Mouse (Mus musculus) MEL (cell line): ENCODE data around the gene Fam81b. TPM values are rescaled to one million over a fixed set of nuclear protein-coding genes. Genes with fewer than 3 reads are reported as not detected.

ENCODE experiments used
- DNase-seq: peaks from one replicate; pipeline ENCODE4 v3.0.0; 2011; ENCODE audit warnings: low read depth, low spot score
- H3K27ac ChIP-seq: 2 replicates; pipeline ENCODE4 v1.5.1; 2012; ENCODE audit warnings: low read depth, mild to moderate bottlenecking, control low read depth, low read length, moderate library complexity; ENCODE audit not compliant: control insufficient read depth
- H3K27me3 ChIP-seq, 2 experiments: fragments of 150-350 bp in 1 of 2; sonication (generic) in 1 of 2; 2 replicates each; pipeline ENCODE4 v1.6.1; 2012; ENCODE audit warnings: low read length in 2 of 2, mild to moderate bottlenecking in 2 of 2, improper control_type of control experiment in 1 of 2, moderate library complexity in 1 of 2; ENCODE audit not compliant: insufficient read depth in 2 of 2, control insufficient read depth in 1 of 2
- H3K36me3 ChIP-seq, 2 experiments: 2 replicates each; pipeline ENCODE4 v1.6.1; 2012 to 2014; ENCODE audit warnings: low read length in 2 of 2, improper control_type of control experiment in 1 of 2, inconsistent platforms in 1 of 2, mild to moderate bottlenecking in 1 of 2; ENCODE audit not compliant: insufficient read depth in 2 of 2, control insufficient read depth in 1 of 2
- H3K4me1 ChIP-seq, 2 experiments: fragments of 150-350 bp in 1 of 2; sonication (generic) in 1 of 2; 2 replicates each; pipeline ENCODE4 v1.6.1; 2012; ENCODE audit warnings: low read length in 2 of 2, improper control_type of control experiment in 1 of 2, mild to moderate bottlenecking in 1 of 2; ENCODE audit not compliant: insufficient read depth in 2 of 2, control insufficient read depth in 1 of 2
- H3K4me3 ChIP-seq, 2 experiments: fragments of 150-350 bp in 1 of 2; sonication (generic) in 1 of 2; 2 replicates each; pipeline ENCODE4 v1.5.1; 2012; ENCODE audit warnings: low read depth in 2 of 2, low read length in 2 of 2, mild to moderate bottlenecking in 2 of 2, moderate library complexity in 2 of 2, control low read depth in 1 of 2, improper control_type of control experiment in 1 of 2; ENCODE audit not compliant: control insufficient read depth in 1 of 2, insufficient read depth in 1 of 2
- H3K79me2 ChIP-seq: 2 replicates; pipeline ENCODE4 v1.6.1; 2012; ENCODE audit warnings: mild to moderate bottlenecking, low read length, moderate library complexity; ENCODE audit not compliant: control insufficient read depth, poor library complexity, insufficient read depth
- H3K9ac ChIP-seq: 2 replicates; pipeline ENCODE4 v1.6.1; 2012; ENCODE audit warnings: low read depth, mild to moderate bottlenecking, control low read depth, low read length, moderate library complexity; ENCODE audit not compliant: control insufficient read depth, poor library complexity, severe bottlenecking
- H3K9me3 ChIP-seq: fragments of 150-350 bp; sonication (generic); replicated peaks from 2 replicates; pipeline ENCODE4 v1.6.1; 2012; ENCODE audit warnings: mild to moderate bottlenecking, low read length, improper control_type of control experiment, moderate library complexity; ENCODE audit not compliant: insufficient read depth
- CHD1 ChIP-seq: IDR thresholded peaks from 2 replicates; pipeline ENCODE4 v1.6.1; 2012; ENCODE audit warnings: low read depth, mild to moderate bottlenecking, inconsistent platforms, low read length, improper control_type of control experiment
- CTCF ChIP-seq, 3 experiments: IDR thresholded peaks in 2 of 3; conservative IDR thresholded peaks in 1 of 3; 2 replicates each; pipeline ENCODE4 v1.5.1; 2011 to 2012; ENCODE audit warnings: low read length in 3 of 3, low read depth in 2 of 3, mild to moderate bottlenecking in 2 of 3, improper control_type of control experiment in 1 of 3, inconsistent platforms in 1 of 3, mixed read lengths in 1 of 3, moderate library complexity in 1 of 3; ENCODE audit not compliant: control insufficient read depth in 1 of 3, insufficient read depth in 1 of 3, poor library complexity in 1 of 3, severe bottlenecking in 1 of 3
- ELF1 ChIP-seq: IDR thresholded peaks from 2 replicates; pipeline ENCODE4 v1.6.1; 2014; ENCODE audit warnings: low read depth, mild to moderate bottlenecking, inconsistent platforms, low read length, improper control_type of control experiment, moderate library complexity
- GATA1 ChIP-seq: IDR thresholded peaks from 2 replicates; pipeline ENCODE4 v1.6.1; 2011; ENCODE audit warnings: low read depth, low read length, improper control_type of control experiment
- HCFC1 ChIP-seq: IDR thresholded peaks from 2 replicates; pipeline ENCODE4 v1.6.1; 2012; ENCODE audit warnings: low read depth, mild to moderate bottlenecking, inconsistent platforms, low read length, improper control_type of control experiment, moderate library complexity
- JUND ChIP-seq: IDR thresholded peaks from 2 replicates; pipeline ENCODE4 v1.6.1; 2011; ENCODE audit warnings: low read depth, mild to moderate bottlenecking, improper control_type of control experiment, low read length
- KAT2A ChIP-seq: conservative IDR thresholded peaks from 2 replicates; pipeline ENCODE4 v1.6.1; 2012; ENCODE audit warnings: low read depth, low read length, improper control_type of control experiment, inconsistent platforms
- MAFK ChIP-seq: IDR thresholded peaks from 2 replicates; pipeline ENCODE4 v1.6.1; 2011; ENCODE audit warnings: low read depth, mild to moderate bottlenecking, low read length, improper control_type of control experiment, borderline replicate concordance
- MEF2A ChIP-seq: IDR thresholded peaks from 2 replicates; pipeline ENCODE4 v1.6.1; 2014; ENCODE audit warnings: low read depth, mild to moderate bottlenecking, inconsistent platforms, low read length, improper control_type of control experiment; ENCODE audit not compliant: poor library complexity, insufficient replicate concordance, severe bottlenecking; ENCODE audit errors: extremely low read depth
- MXI1 ChIP-seq: IDR thresholded peaks from 2 replicates; pipeline ENCODE4 v1.6.1; 2011; ENCODE audit warnings: mild to moderate bottlenecking, low read depth, low read length, improper control_type of control experiment
- POLR2A ChIP-seq, 2 experiments: IDR thresholded peaks; 2 replicates each; pipeline ENCODE4 v1.6.1; 2011 to 2012; ENCODE audit warnings: low read length in 2 of 2, mild to moderate bottlenecking in 2 of 2, control low read depth in 1 of 2, improper control_type of control experiment in 1 of 2, low read depth in 1 of 2, moderate library complexity in 1 of 2; ENCODE audit not compliant: control insufficient read depth in 1 of 2, insufficient read depth in 1 of 2, poor library complexity in 1 of 2
- POLR2AphosphoS5 ChIP-seq: IDR thresholded peaks from 2 replicates; pipeline ENCODE4 v1.6.1; 2012; ENCODE audit warnings: low read depth, borderline replicate concordance, mild to moderate bottlenecking, inconsistent platforms, low read length, moderate library complexity, mixed read lengths
- RCOR1 ChIP-seq: IDR thresholded peaks from 2 replicates; pipeline ENCODE4 v1.6.1; 2012; ENCODE audit warnings: low read depth, mild to moderate bottlenecking, inconsistent platforms, low read length, improper control_type of control experiment
- SIN3A ChIP-seq: IDR thresholded peaks from 2 replicates; pipeline ENCODE4 v1.6.1; 2012; ENCODE audit warnings: low read length, improper control_type of control experiment, inconsistent platforms
- SMC3 ChIP-seq: IDR thresholded peaks from 2 replicates; pipeline ENCODE4 v1.6.1; 2011; ENCODE audit warnings: low read depth, low read length, improper control_type of control experiment
- TCF12 ChIP-seq: IDR thresholded peaks from 2 replicates; pipeline ENCODE4 v1.6.1; 2014; ENCODE audit warnings: low read depth, mild to moderate bottlenecking, inconsistent platforms, low read length, improper control_type of control experiment, moderate library complexity
- UBTF ChIP-seq: IDR thresholded peaks from 2 replicates; pipeline ENCODE4 v1.6.1; 2012; ENCODE audit warnings: low read depth, mild to moderate bottlenecking, inconsistent platforms, low read length, improper control_type of control experiment, moderate library complexity, borderline replicate concordance; ENCODE audit not compliant: insufficient read depth
- ZKSCAN1 ChIP-seq: IDR thresholded peaks from 2 replicates; pipeline ENCODE4 v1.6.1; 2012; ENCODE audit warnings: low read depth, mild to moderate bottlenecking, inconsistent platforms, low read length, improper control_type of control experiment, moderate library complexity
- ZNF384 ChIP-seq: IDR thresholded peaks from 2 replicates; pipeline ENCODE4 v1.6.1; 2012; ENCODE audit warnings: low read depth, mild to moderate bottlenecking, inconsistent platforms, low read length, improper control_type of control experiment
- polyA plus RNA-seq, 2 experiments: library from polyadenylated mRNA; stranded (reverse) in 1 of 2; unstranded in 1 of 2; fragments of >175 nt in 1 of 2; fragments of >200 nt in 1 of 2; gene quantifications; 2 replicates each; pipeline versions ENCODE4 v1.2.1 to v1.2.4; 2012; ENCODE audit warnings: low replicate concordance in 2 of 2, low read depth in 1 of 2; ENCODE audit not compliant: insufficient read length in 2 of 2, insufficient read depth in 1 of 2, missing spikeins in 1 of 2
- total RNA-seq: library from RNA; depleted of rRNA; stranded (reverse); fragments of 300-350 nt; gene quantifications from 2 replicates; pipeline ENCODE4 v1.2.3, GENCODE M21; 2012

The Fam81b gene
- total and polyA plus RNA-seq, 3 experiments = not detected

GRCm38 (mm10) chr13:76308811-76309210, 3.9 kb upstream of the Fam81b start:
- Histone ChIP-seq H3K27me3 (no peaks in the 10 kb centered on the region), H3K4me1 (no peaks in the 10 kb centered on the region), H3K27ac (no peak overlapping the region), H3K36me3 (no peaks in the 10 kb centered on the region), H3K79me2 (no peaks in the 10 kb centered on the region), H3K4me3 (no peak overlapping the region), H3K9me3 (no peaks in the 10 kb centered on the region), H3K9ac (no peak overlapping the region)
- no peak for DNase-seq
- TF ChIP-seq POLR2A (IDR thresholded peaks at IDR 0.05; ENCODE audit: control insufficient read depth in 1 of 2, insufficient read depth in 1 of 2, low read depth in 1 of 2, low read length in 2 of 2, poor library complexity in 1 of 2) = no peak
- TF ChIP-seq JUND = no peak
- TF ChIP-seq POLR2AphosphoS5 = no peak
- TF ChIP-seq RCOR1 = no peak
- TF ChIP-seq CTCF (IDR thresholded peaks at IDR 0.05 in 2 of 3, conservative IDR thresholded peaks at IDR 0.05 in 1 of 3; ENCODE audit: control insufficient read depth in 1 of 3, insufficient read depth in 1 of 3, low read depth in 2 of 3, low read length in 3 of 3, poor library complexity in 1 of 3, severe bottlenecking in 1 of 3) = no peak
- TF ChIP-seq CHD1 = no peak

GRCm38 (mm10) chr13:76305655-76306365, 938 bp upstream of the Fam81b start:
- Histone ChIP-seq H3K4me3 (no peak overlapping the region), H3K27ac (no peak overlapping the region), H3K9ac (no peak overlapping the region), H3K79me2 (no peaks in the 10 kb centered on the region), H3K9me3 (no peaks in the 10 kb centered on the region), H3K4me1 (no peaks in the 10 kb centered on the region), H3K27me3 (no peaks in the 10 kb centered on the region; a peak in 1 of 4 replicates), H3K36me3 (no peaks in the 10 kb centered on the region)
- TF ChIP-seq GATA1 (no peak), ZNF384 (no peak), MXI1 (no peak), UBTF (no peak), POLR2AphosphoS5 (no peak), MAFK (no peak), SIN3A (no peak), SMC3 (no peak), ELF1 (no peak)
- DNase-seq = no peak

- H3K27me3 ChIP-seq = no peaks in the 10 kb centered on the region; a peak in 1 of 4 replicates
- H3K9me3 ChIP-seq = no peaks in the 10 kb centered on the region
- no peak overlapping the region for H3K27ac ChIP-seq
- DNase-seq = no peak
- no peak overlapping the region for H3K9ac ChIP-seq
- H3K79me2 ChIP-seq = no peaks in the 10 kb centered on the region
- TF ChIP-seq CTCF (IDR thresholded peaks at IDR 0.05 in 2 of 3, conservative IDR thresholded peaks at IDR 0.05 in 1 of 3; ENCODE audit: control insufficient read depth in 1 of 3, insufficient read depth in 1 of 3, low read depth in 2 of 3, low read length in 3 of 3, poor library complexity in 1 of 3, severe bottlenecking in 1 of 3) (no peak), MAFK (no peak), KAT2A (no peak), ZKSCAN1 (no peak), TCF12 (no peak), MEF2A (no peak), HCFC1 (no peak), ELF1 (no peak), POLR2A (IDR thresholded peaks at IDR 0.05; ENCODE audit: control insufficient read depth in 1 of 2, insufficient read depth in 1 of 2, low read depth in 1 of 2, low read length in 2 of 2, poor library complexity in 1 of 2) (no peak), RCOR1 (no peak)
- no peaks in the 10 kb centered on the region for H3K4me1 ChIP-seq
- no peak overlapping the region for H3K4me3 ChIP-seq
- H3K36me3 ChIP-seq = no peaks in the 10 kb centered on the region
Measured at GRCm38 (mm10) chr13:76305241-76305640, 369 bp upstream of the Fam81b start.
